Mouse (Mus musculus) liver, embryonic 11.5 days (tissue): ENCODE results near the gene Nme2. TPM values are rescaled to one million over a fixed set of nuclear protein-coding genes. Genes with fewer than 3 reads are reported as not detected.

ENCODE experiments used
- ATAC-seq: fragments of 200-750 bp; cut with Nextera tagmentation; replicated peaks from 2 replicates; pipeline ENCODE4 v1.8.0; 2017; ENCODE audit warnings: moderate number of reproducible peaks, mild to moderate bottlenecking, moderate TSS enrichment, moderate library complexity; ENCODE audit not compliant: low FRiP score
- DNase-seq: peaks from one replicate; pipeline ENCODE4 v3.0.0-alpha.2; 2017; ENCODE audit warnings: low spot score
- H3K27ac ChIP-seq: fragments of 300-500 bp; sonication (generic); 2 replicates; pipeline ENCODE4 v1.5.1; 2014; ENCODE audit warnings: mild to moderate bottlenecking, low read depth, low read length, control low read depth
- H3K27me3 ChIP-seq: fragments of 300-500 bp; sonication (generic); replicated peaks from 2 replicates; pipeline ENCODE4 v1.6.1; 2014; ENCODE audit warnings: low read length, mixed read lengths; ENCODE audit not compliant: control insufficient read depth, insufficient read depth
- H3K36me3 ChIP-seq: fragments of 300-500 bp; sonication (generic); 2 replicates; pipeline ENCODE4 v1.6.1; 2014; ENCODE audit warnings: mild to moderate bottlenecking, low read length, moderate library complexity, mixed read lengths; ENCODE audit not compliant: control insufficient read depth, insufficient read depth
- H3K4me1 ChIP-seq: fragments of 300-500 bp; sonication (generic); replicated peaks from 2 replicates; pipeline ENCODE4 v1.6.1; 2014; ENCODE audit warnings: low read length, mixed read lengths; ENCODE audit not compliant: control insufficient read depth, insufficient read depth
- H3K4me2 ChIP-seq: fragments of 300-500 bp; sonication (generic); 2 replicates; pipeline ENCODE4 v1.6.1; 2014; ENCODE audit warnings: mild to moderate bottlenecking, control low read depth, moderate library complexity
- H3K4me3 ChIP-seq: fragments of 300-500 bp; sonication (generic); 2 replicates; pipeline ENCODE4 v1.5.1; 2014; ENCODE audit warnings: low read depth, low read length, control low read depth
- H3K9ac ChIP-seq: fragments of 300-500 bp; sonication (generic); 2 replicates; pipeline ENCODE4 v1.6.1; 2014; ENCODE audit warnings: low read depth, low read length, control low read depth
- H3K9me3 ChIP-seq: fragments of 300-500 bp; sonication (generic); 2 replicates; pipeline ENCODE4 v1.6.1; 2016; ENCODE audit warnings: low read length, inconsistent platforms, mixed read lengths; ENCODE audit not compliant: control insufficient read depth
- WGBS: fragments of 180-500 bp; shearing (Covaris S2); extraction: QIAGEN DNeasy Blood & Tissue Kit; methylation state at CpG from one replicate; pipeline ENCODE4 v1.1.7; 2014; 5-methylcytosine and 5-hydroxymethylcytosine counted together
- polyA plus RNA-seq: library from polyadenylated mRNA; unstranded; fragments of >200 nt; fragmentation: Nextera tagmentation; extraction: Ambion mirVana; gene quantifications from 2 replicates; pipeline ENCODE4 v1.2.1, GENCODE M21; 2014

Nme2 gene
- polyA plus RNA-seq, 1 experiment from 2014 or later, result 142 TPM

- no peaks in the 10 kb centered on the region for H3K9me3 ChIP-seq
- H3K4me2 ChIP-seq, result no peak overlapping the region
- H3K27ac ChIP-seq, result no peak overlapping the region
- H3K9ac ChIP-seq, result no peak overlapping the region
- H3K27me3 ChIP-seq, result no peaks in the 10 kb centered on the region
- 78% methylated on average over 1 of the region's 1 CpGs for WGBS
- no peaks in the 10 kb centered on the region for H3K4me1 ChIP-seq
- no peak overlapping the region for H3K4me3 ChIP-seq
- peaks cover 9% of the 10 kb centered on the region; the same call in 1 of the 2 replicates for H3K36me3 ChIP-seq
- DNase-seq (no peak), ATAC-seq (no peak)
Measured at GRCm38 (mm10) chr11:93969799-93970198, 13.7 kb upstream of the Nme2 start.

DNA sequence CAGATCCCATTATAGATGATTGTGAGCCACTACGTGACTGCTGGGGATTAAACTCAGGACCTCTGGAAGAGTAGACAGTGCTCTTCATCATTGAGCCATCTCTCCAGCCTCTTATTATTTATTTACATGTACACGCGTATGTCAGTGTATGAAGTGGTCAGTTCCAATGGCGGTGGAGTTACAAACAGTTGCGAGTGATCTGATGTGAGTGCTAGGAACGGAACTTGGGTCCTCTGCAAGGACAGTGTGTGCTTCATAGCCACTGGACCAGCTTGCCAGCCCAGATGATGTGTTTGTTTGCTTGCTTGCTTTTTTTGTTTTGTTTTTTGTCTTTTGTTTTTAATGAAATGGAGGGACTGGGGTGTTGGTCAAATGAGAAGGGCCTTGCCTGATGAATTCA is 13.1 kb upstream of the Nme2 start:
- ATAC-seq, result no peak
- H3K36me3 ChIP-seq, result peaks cover 13% of the 10 kb centered on the region
- H3K27me3 ChIP-seq, result no peaks in the 10 kb centered on the region
- no peak overlapping the region for H3K9ac ChIP-seq
- no peak for DNase-seq
- H3K4me1 ChIP-seq, result no peaks in the 10 kb centered on the region
- H3K4me3 ChIP-seq, result no peak overlapping the region
- no peak overlapping the region for H3K27ac ChIP-seq
- H3K4me2 ChIP-seq, result peak overlapping the region; percentile 55
- 95% methylated on average over 6 of the region's 6 CpGs for WGBS
- no peaks in the 10 kb centered on the region for H3K9me3 ChIP-seq

DNA sequence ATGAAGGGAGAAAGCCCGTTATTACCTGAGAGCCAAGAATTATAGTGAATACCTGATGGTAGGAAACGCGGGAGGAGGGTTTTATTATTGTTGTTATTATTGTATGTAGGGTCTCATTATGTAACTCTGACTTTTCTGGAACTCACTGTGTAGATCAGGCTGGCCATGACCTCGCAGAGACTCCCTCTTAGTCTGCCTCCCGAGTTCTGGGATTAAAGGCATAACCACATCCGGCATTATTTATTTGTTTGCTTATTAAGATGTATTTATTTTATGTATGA is 12.7 kb upstream of the Nme2 start:
- no peak overlapping the region for H3K27ac ChIP-seq
- H3K4me1 ChIP-seq, result no peaks in the 10 kb centered on the region
- WGBS, result 40% methylated on average over 6 of the region's 6 CpGs
- H3K9ac ChIP-seq, result no peak overlapping the region
- H3K27me3 ChIP-seq, result no peaks in the 10 kb centered on the region
- peak overlapping the region; percentile 55 for H3K4me2 ChIP-seq
- H3K9me3 ChIP-seq, result no peaks in the 10 kb centered on the region
- H3K4me3 ChIP-seq, result peak overlapping the region; percentile 75
- ATAC-seq (no peak), DNase-seq (no peak)
- H3K36me3 ChIP-seq, result peaks cover 17% of the 10 kb centered on the region

DNA sequence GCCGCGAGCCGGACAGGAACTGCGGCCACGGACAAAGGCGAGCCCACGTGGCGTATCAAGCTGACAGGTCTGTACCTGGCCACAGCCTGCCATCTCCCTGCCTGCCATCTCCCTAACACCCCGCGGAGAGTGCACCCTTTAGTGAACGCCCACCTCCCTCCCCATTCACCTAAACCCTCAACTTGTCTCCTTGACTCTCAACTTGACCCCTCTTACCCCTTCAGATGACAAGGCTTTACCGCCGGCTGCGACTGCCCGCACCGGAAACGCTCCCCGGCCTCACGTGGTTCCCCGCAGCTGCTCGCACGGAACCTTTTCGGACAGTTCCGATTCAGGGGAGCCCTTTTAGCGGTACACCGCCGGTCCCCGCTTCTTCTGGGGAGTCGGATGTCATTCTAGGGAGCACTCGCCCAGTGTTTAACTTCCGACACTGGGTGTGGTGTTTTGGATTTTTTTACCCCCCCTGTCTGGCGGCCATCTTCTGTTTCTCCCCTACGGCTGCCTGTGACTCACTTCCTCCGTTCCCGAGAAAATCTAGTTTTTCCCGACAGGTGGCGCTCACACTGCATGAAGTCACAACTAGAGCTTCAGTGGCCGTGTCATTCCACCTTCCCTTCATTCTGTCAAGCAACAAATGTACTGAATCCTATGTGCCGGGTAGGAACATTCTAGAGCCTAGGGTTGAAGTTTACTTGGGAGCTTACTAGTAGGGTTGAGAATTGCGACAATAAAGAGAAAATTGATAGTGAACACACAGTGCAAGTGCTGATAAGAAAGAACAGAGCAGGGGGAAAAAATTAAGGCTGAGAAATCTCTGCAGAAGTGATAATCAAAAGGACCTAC is 12.2 kb upstream of the Nme2 start, which contains the start of the genes Gm20390 and Nme1:
Gene Gm20390 (minus strand): TSS at position 289 of the 843 bp plus-strand sequence.
Gene Nme1 (minus strand): TSS at position 517 of the 843 bp plus-strand sequence.
- H3K27me3 ChIP-seq, result no peaks in the 10 kb centered on the region
- peak; percentile 94 for ATAC-seq
- peak within 1 kb of the TSS; percentile 84 for H3K9ac ChIP-seq
- peak within 1 kb of the TSS; percentile 75 for H3K4me3 ChIP-seq
- DNase-seq, result peak; percentile 98
- H3K9me3 ChIP-seq, result no peaks in the 10 kb centered on the region
- under 1% methylated on average over 40 of the region's 40 CpGs for WGBS
- H3K36me3 ChIP-seq, result peaks cover 21% of the 10 kb centered on the region
- H3K4me2 ChIP-seq, result peak within 1 kb of the TSS; percentile 63
- no peaks in the 10 kb centered on the region for H3K4me1 ChIP-seq
- H3K27ac ChIP-seq, result peak within 1 kb of the TSS; percentile 59; the same call in 1 of the 2 replicates

DNA sequence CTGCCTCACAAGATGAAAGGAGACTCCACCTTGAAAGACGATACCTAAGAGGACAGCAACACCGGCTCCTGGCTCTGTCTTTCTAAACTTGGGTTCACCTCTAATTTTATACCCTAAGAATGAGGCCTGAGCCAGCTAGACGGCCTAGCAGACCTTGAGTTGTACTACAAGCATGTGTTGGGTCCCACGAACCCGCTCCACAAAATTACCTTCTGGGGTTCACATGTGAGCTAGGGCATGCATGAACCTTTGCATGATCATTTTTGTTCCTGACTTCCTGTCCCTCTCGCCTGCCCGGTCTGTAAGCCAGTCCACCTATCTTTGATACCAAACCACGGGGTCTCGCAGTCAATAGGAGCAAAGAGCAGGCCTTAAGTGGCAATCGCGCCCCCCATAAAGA is 11.3 kb upstream of the Nme2 start:
- DNase-seq (peak; percentile 55), ATAC-seq (0 out of 2 replicates have a peak, but pooled peaks have one; percentile 8)
- peak overlapping the region; percentile 75 for H3K4me3 ChIP-seq
- 3% methylated on average over 11 of the region's 11 CpGs for WGBS
- H3K4me2 ChIP-seq, result peak overlapping the region; percentile 63
- no peaks in the 10 kb centered on the region for H3K4me1 ChIP-seq
- H3K9ac ChIP-seq, result peak overlapping the region; percentile 84
- H3K27ac ChIP-seq, result peak overlapping the region; percentile 59; the same call in 1 of the 2 replicates
- no peaks in the 10 kb centered on the region for H3K9me3 ChIP-seq
- H3K36me3 ChIP-seq, result peaks cover 25% of the 10 kb centered on the region
- H3K27me3 ChIP-seq, result no peaks in the 10 kb centered on the region

- Histone ChIP-seq H3K9ac (no peak overlapping the region), H3K4me3 (no peak overlapping the region), H3K4me1 (0 out of 2 replicates have a peak, but pooled peaks cover 2% of the 10 kb centered on the region), H3K36me3 (peaks cover 41% of the 10 kb centered on the region), H3K27me3 (no peaks in the 10 kb centered on the region), H3K4me2 (no peak overlapping the region), H3K9me3 (no peaks in the 10 kb centered on the region), H3K27ac (no peak overlapping the region)
- ATAC-seq, result no peak
- WGBS, result 79% methylated on average over 6 of the region's 6 CpGs
- no peak for DNase-seq
Measured at GRCm38 (mm10) chr11:93965391-93965790, 9.3 kb upstream of the Nme2 start.

DNA sequence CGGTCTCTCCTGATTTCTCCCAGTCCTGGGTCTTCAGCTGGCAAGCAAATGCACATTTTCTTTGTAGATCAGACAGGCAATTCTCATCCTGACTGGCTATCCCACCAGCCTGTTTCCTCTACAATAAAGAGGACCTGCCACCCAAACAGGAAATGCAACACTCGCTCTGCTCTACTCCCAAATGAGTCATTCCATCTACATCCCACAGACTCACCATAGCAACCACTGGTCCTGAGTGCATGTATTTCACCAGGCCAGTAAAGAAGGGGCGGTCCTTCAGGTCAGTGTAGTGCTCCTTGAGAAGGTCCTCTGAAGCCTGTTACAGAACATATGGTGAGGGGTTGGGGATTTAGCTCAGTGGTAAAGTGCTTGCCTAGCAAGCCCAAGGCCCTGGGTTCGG is 7.0 kb upstream of the Nme2 start:
- WGBS, result 83% methylated on average over 4 of the region's 4 CpGs
- 0 out of 2 replicates have a peak, but pooled peaks cover 2% of the 10 kb centered on the region for H3K4me1 ChIP-seq
- no peak overlapping the region for H3K9ac ChIP-seq
- no peak overlapping the region for H3K27ac ChIP-seq
- no peak for DNase-seq
- H3K27me3 ChIP-seq, result no peaks in the 10 kb centered on the region
- no peak overlapping the region for H3K4me2 ChIP-seq
- H3K36me3 ChIP-seq, result peaks cover 58% of the 10 kb centered on the region
- no peak overlapping the region for H3K4me3 ChIP-seq
- no peaks in the 10 kb centered on the region for H3K9me3 ChIP-seq
- ATAC-seq, result no peak

- H3K4me1 ChIP-seq, result peaks cover 8% of the 10 kb centered on the region
- no peak overlapping the region for H3K9ac ChIP-seq
- peaks cover 63% of the 10 kb centered on the region for H3K36me3 ChIP-seq
- WGBS, result 89% methylated on average over 6 of the region's 6 CpGs
- DNase-seq (no peak), ATAC-seq (no peak)
- no peaks in the 10 kb centered on the region for H3K27me3 ChIP-seq
- H3K27ac ChIP-seq, result no peak overlapping the region
- no peak overlapping the region for H3K4me2 ChIP-seq
- H3K9me3 ChIP-seq, result no peaks in the 10 kb centered on the region
- H3K4me3 ChIP-seq, result no peak overlapping the region
Measured at GRCm38 (mm10) chr11:93961482-93961881, 5.4 kb upstream of the Nme2 start.

DNA sequence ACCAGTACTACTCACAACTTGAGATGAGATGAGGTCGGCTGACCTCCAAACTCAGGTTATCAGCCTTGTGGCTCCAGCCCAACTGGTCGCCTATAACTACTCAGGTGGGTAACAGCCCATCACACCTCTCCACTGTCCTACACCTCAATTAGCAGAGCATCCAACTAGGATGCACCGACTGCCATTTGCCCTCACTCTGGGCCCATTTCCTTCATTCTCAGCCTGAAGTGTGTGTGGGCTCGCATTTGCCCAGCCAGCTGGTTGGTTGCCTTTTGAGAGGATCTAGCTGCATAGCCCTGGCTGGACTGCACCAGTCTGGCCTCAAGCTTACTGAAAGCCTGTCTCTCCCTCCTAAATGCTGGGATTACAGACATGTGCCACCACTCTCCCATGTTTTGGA is 1.7 kb upstream of the Nme2 start:
- 78% methylated on average over 4 of the region's 4 CpGs for WGBS
- no peak for ATAC-seq
- peaks cover 44% of the 10 kb centered on the region for H3K36me3 ChIP-seq

More for the DNA sequence above, 1.7 kb upstream of the Nme2 start:
- Histone ChIP-seq H3K27me3 (no peaks in the 10 kb centered on the region), H3K4me2 (no peak overlapping the region), H3K9ac (no peak overlapping the region), H3K4me3 (no peak overlapping the region), H3K27ac (no peak overlapping the region), H3K9me3 (no peaks in the 10 kb centered on the region), H3K4me1 (peaks cover 21% of the 10 kb centered on the region)
- DNase-seq, result no peak
